Mouse (Mus musculus) Muller cell, postnatal 12 days (primary cell): ENCODE data around the gene Rbm8a.
"Not testable (repeated sequence)": the region's sequence is repeated elsewhere in the genome, so short reads cannot be mapped to it uniquely, and the experiment has no call there.

Experiments
- DNase-seq: peaks from one replicate; pipeline ENCODE4 v3.0.0-alpha.2; 2015; ENCODE audit errors: inconsistent ontology term

Rbm8a gene

DNA sequence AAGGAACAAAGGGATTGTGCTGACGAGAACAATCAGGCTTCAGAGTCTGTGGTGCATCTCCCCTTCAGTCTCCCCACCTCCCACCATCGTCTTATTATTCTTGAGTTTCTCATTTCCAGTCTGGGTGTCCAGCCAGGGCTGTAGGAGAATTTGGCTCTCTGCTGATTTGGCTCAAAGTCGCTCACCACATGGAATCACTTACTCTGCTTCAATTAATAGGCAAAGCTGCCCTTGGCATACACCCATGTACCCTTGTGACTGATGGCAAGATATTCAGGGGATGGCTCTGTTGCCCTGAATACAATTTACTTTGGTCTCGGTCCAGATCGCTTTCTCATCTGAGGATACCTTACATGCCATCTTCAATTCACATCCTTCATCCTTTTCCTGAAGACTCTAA, 26.4 kb upstream of the Rbm8a start:
- peak; percentile 87 for DNase-seq

DNA sequence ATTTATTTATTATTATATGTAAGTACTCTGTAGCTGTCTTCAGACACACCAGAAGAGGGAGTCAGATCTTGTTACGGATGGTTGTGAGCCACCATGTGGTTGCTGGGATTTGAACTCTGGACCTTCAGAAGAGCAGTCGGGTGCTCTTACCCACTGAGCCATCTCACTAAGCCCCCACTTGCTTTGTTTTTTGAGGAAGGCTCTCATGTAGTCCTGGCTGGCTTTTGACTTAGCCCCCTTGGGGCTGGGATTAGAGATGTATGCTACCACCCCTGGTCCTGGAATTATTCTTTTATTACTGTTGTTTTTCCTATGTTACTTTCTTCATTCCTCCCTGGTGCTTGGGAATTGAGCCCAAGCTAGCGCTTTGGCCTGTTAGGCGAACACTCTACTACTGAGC, 23.7 kb upstream of the Rbm8a start:
- DNase-seq: not testable (repeated sequence)

DNA sequence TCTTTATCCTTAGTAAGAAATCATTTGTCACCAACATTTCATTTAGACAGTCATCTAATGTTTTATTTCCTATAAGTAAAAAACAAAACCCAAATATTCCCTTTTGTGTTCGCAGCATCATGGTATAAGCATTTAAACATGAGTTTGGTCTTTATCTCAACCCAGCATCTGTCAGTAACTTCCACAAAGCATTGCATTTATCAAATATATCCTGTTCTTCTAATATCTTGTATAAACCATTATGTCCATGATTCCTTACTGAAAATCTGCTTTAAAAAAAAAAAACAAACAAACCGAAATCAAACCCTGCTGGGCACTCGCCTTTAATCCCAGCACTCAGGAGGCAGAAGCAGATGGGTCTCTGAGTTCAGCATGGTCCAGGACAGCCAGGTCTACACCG, 23.1 kb upstream of the Rbm8a start:
- no peak for DNase-seq

DNA sequence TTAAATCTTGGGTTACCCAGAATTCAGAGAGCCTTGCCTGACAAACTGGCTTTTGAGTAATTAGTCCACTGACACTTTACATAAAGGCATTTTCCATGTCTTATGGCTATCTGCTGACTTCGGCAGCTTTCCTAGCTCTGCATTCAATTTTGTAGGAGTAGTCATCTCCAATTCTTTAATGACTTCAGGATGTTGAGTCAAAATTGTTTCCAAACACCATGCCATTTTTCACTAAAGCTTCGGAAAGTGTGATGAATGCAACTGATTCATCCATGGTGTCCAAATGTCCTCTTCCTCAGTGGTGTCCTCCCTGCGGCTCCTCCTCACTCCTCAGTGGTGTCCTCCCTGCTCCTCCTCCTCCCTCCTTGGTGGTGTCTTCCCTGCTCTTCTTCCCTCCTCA, 11.8 kb upstream of the Rbm8a start:
- DNase-seq: no peak

DNA sequence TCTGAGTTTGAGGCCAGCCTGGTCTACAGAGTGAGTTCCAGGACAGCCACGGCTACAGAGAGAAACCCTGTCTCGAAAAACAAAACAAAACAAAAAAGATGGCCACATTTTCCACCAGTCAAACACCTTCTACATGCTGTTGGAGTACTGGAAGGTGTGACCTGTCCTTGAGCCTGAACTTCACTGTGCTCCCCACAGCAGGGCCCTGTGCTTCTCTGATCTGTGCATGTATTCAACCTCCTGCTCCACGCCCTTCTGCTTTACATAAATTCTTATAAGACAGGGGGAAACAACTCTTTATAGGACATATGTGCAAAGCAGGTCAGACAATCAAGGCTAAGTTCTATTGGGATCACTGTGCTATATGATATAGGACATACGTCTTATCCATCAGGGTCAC, 6.5 kb upstream of the Rbm8a start:
- DNase-seq: no peak

DNA sequence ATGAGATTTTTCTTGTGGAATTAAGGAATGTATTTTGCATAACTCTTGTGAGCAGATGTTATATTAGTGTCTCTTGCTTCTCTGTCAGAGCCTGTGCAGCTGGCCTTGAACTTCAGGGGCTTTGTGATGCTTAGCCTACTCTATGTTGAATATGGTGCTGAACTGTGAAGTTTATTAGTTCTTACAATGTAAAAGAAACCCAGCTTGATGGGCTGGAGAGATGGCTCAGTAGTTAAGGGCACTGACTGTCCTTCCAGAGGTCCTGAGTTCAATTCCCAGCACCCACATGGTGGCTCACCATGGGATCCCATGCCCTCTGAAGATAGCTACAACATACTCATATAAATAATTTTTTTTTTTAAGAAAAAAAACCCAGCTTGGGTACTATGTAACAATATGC, 2.3 kb downstream of the Rbm8a start:
- no peak for DNase-seq

DNA sequence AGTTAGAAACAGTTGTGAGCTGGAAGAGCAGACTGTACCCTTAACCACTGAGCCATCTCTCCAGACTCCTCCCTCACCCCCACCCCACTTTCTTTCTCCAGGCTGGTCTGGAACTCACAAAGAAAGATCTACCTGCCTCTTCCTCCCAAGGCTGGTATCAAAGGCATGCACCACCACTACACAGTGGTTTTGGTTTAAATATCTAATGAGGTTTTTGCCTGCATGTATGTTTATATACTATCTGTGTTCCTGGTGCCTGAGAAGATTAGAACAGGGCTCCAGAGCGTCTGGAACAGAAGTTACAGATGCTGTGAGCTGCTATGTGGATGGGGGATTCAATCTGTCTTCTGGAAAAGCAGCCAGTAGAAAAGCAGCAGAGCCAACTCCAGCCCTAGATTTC, 4.3 kb downstream of the Rbm8a start:
- no peak for DNase-seq

DNA sequence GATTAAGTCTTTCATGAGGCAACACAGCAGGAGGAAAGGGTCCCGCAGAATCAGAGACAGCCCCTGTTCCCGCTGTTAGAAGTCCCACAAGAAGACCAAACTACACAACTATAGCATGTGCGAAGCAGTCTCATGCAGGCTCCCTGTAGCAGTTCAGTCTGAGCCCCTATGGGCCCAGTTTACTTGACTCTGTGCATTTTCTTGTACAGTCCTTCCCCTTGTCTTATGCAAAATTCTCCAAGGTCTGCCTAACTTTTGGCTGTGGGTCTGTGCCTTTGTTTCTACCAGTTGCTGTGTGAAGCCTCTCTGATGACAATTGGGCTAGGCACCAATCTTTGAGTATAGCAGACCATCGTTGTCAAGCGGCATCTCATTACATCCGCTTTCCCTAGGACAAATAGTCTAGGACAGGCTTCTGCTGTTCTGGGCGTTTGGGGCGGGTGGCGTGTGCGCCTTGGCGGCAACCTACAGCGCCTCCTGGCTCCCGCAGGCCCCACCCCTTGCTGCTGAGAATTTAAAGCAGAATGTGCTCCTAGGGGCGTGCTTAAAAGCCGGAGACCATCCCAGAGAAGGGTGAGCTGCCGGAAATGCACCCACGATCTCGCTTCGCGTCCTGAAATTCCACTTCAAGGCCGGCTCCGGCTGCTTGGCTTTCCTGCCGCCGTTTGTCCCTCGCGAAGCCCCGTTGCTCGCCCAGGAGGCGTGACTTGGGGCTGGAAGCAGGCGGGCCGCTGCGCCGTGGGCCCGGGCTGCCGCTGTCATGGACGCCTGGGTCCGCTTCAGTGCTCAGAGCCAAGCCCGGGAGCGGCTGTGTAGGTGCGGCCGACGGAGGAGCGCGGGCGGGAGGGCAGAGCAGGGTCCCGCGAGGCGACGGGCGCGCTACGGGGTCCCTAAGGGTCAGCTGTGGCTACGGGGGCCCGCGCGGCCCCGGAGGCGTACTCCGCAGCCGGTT, 5.5 kb downstream of the Rbm8a start, which contains the start of the genes Pex11b and Gm42957:
Gene Pex11b (plus strand): TSS at position 449 of the 952 bp plus-strand sequence.
Gene Gm42957 (plus strand): TSS at position 547 of the 952 bp plus-strand sequence.
- peak; percentile 86 for DNase-seq

DNA sequence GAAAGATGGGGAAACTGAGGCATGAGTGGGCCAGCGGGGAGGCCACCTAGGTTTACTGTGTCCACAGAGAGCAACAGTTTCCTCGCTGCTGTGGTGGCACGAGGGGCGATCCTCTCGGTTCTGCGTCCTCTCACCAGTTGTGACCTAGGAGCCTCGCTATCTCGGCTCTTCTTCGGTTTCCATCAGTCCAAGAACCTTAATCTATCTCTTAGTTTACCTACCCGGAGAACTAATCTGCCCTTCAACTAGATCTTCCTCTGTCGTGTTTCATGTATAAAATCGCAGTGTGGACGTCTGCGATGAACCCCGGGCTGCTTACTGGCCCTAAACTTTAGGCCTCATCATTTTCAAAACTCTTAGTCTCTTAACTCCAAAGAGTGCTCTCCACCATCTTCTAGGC, 6.2 kb downstream of the Rbm8a start:
- DNase-seq: no peak

DNA sequence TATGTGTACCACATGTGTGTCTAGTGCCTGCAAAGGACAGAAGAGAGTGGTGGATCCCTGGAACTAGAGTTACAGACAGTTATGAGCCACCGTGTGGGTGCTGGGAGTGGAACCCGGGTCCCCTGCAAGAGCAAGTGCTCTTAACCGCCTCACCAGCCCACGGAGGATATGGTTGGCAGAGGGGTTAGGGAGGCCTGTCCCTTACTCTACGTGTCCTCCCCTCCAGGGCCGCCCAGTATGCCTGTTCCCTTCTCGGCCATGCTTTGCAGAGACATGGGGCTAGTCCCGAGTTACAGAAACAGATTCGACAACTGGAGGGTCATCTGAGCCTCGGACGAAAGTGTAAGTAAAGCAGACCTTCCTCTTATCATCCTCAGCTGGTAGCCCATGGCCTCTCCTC, 6.7 kb downstream of the Rbm8a start:
- DNase-seq: no peak

DNA sequence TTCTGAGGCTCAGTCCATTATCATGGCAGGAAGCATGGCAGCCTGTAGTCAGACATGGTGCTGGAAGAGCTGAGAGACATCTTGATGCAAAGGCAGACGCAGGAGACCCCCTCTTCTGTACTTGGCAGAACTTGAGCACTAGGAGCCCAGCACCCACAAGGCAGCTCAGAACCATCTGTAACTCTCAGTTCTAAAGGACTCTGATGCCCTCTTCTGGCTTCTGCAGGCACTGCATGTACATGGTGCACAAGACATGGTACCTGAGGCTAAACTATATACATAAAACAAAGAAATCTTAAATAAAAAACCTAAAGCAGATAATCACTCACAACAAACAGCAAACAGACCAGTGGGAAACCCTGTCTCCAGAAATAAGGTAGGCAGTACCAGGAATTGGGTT, 9.5 kb downstream of the Rbm8a start:
- no peak for DNase-seq

DNA sequence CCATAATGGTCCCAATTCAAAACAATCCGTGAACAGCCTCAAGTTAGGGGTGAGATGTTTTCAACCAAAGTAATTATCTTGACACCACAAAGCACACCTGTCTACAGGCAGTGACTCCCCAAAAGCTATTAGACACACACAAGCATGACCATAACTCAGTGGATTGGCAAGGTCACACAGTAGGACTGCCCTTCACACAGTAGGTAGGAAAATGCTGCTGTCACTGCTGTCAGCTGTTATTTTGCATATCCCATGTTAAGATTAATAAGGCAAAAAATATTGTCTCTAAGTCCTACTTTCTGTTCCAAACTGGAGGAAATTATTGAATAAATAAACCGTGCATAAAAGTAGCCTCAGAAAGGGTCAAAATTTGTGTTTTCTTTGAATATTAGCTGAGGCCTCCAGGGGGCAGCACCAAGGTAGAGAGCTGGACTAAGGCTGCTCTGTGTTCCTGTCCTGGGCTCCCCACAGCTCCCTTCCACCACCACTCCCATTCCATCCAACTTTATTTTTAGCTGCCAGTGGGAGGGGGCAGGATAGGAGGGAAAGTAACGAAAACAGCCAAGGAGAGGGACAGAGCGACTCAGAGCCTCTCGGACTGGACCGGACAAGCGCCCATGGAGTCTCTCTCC, 15.4 kb downstream of the Rbm8a start, which contains the start of gene Itga10:
Gene Itga10 (plus strand): TSS at position 567 of the 632 bp plus-strand sequence.
- no peak for DNase-seq

DNA sequence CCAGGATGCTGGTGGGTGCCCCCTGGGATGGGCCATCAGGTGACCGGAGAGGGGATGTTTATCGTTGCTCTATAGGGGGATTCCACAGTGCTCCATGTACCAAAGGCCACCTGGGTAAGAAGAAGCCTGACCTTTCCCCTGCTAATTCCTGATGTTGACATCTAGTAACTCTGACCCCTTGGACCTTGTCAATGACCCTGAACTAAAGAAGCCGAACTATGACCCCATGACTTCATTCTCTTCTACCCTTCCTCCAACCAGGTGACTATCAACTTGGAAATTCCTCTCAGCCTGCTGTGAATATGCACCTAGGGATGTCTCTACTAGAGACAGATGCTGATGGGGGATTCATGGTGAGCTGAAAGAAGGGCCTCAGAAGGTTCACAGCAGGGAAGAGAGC, 17.6 kb downstream of the Rbm8a start:
- no peak for DNase-seq

DNA sequence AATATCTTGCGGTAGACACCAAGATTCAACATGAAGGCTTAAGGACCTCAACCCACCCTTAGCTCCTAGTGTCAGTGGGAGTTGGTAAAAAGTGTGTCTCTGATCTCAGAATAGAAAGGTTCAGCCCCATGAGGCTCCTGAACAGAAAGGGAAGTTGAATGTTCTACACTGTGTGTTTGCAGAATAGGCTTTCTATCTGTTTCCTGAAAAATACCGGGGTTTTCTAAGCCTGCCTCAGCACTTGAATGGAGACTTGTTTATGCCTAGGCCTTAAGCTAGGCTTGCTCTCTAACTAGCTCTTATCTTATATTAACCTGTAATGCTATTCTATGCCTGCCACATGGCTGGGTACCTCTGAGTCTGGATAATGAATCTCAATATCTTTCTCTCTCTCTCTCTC, 31.2 kb downstream of the Rbm8a start:
- DNase-seq: no peak

DNA sequence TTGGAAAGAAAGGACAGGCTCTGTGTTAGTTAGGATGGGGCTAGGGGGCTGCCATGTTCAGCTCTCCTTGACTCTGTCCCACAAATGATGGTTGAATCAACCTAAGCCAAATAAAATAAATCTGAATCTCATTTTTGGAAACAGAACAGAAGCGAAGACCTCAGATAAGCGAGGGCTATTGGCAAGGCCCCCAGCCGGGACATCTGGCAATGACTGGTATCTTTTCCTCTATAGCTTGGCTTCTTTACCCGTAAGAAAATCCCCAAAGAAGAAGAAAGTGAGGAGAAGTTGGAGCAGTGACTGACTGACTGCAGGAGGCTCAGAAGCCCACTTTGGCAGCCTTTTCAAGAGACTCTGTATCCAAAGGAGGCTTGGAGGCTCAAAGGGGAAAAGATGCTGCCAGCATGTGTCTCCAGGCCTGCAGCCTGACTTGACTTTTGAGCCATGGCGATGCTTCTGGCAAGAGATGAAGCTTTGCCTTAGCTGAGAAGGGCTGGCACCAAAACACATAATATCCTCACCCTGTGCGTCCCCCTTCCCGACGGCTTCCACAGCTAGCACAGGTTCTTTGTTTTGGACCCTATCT, 33.1 kb downstream of the Rbm8a start:
- DNase-seq: no peak

DNA sequence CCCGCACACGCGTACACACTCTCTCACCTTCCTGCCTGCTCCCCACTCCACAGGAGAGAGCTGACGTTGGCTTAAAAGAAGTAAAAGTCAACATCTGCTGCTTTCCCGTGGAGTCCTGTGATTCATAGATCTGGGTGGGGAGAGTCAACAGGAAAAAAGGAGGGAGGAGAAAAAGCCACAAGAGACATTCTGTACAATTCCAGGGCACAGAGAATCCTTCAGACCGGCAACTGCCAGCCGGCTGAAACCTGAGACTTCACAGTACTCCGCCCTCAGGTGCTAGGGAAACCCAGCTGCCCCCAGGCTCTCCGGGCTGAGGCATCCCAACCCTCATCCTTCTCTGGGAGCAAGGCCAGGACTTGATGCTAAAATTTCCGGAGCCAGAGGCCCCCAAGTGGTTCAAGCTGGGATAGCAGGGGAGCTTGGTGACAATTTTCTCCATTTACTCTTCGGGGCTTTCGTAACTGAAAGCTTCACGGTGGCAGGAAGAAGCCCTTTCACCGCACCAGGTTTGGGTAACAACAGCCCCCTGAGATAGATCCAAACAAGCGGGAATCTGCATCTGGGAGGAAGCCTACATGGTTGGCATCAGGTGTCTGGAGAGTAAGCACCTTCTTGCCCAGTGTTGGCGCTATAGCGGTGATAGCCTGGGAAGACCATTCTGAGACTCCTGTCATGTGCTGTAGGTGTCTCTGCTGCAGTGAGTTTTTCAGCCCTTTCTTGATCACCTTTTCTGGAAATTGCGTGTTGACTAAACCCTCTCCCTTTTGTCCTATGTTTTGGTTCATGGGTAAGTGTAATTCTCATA, 33.9 kb downstream of the Rbm8a start:
- peak; percentile 89 for DNase-seq

DNA sequence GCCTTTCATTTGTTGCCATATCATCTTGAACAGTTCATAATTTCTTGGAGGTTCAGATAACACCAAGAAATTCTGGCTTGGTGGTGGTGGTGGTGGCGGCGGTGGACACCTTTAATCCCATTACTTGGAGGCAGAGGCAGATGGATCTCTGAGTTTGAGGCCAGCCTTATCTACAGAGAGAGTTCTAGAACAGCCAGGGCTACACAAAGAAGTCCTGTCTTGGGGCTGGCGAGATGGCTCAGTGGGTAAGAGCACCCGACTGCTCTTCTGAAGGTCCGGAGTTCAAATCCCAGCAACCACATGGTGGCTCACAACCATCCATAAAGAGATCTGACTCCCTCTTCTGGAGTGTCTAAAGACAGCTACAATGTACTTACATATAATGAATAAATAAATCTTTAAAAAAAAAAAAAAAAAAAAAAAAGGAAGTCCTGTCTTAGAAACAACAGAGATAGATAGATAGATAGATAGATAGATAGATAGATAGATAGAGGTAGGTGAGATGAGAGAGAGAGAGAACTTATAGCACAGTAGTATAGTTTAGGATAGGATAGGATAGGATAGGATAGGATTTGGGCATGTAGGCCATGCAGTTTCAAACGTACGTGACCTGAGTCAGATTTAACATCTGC, 36.1 kb downstream of the Rbm8a start:
- not testable (repeated sequence) for DNase-seq

DNA sequence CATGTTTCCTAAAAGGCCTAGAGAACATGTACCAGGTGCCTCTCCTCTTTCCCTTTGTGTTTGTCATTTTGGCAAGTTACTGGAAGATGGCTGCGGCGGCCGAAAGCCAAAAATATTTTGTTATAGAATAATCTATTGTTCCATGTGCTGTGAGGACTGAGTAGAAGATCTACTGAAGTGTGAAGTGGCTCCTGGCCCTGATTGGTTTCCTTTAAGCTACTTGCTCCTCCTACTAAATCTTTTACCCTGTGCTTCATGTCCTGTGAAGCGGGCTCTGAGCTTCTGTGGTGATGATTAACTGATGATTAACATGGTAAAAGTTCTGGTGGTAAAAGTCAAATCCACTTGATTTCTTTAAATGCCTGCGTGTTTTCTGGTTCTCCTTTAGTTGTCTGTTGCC, 37.2 kb downstream of the Rbm8a start:
- no peak for DNase-seq

DNA sequence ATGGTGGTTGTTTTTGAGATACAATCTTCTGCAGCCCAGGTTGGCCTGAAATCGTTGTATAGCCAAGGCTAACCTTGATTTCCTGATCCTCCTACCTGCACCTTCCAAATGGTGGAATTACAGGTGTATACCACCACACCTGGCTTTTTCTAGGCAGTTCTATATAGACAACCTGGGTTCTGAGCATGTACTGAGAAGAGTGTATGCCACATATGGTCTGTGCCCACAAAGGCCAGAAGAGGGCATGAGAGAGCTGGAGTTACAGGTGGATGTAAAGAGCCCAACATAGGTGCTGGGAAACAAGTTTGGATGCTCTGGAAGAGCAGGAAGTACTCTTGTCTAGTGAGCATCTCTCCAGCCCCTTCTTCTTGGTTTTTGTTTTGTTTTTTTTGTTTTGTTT, 37.6 kb downstream of the Rbm8a start:
- no peak for DNase-seq

DNA sequence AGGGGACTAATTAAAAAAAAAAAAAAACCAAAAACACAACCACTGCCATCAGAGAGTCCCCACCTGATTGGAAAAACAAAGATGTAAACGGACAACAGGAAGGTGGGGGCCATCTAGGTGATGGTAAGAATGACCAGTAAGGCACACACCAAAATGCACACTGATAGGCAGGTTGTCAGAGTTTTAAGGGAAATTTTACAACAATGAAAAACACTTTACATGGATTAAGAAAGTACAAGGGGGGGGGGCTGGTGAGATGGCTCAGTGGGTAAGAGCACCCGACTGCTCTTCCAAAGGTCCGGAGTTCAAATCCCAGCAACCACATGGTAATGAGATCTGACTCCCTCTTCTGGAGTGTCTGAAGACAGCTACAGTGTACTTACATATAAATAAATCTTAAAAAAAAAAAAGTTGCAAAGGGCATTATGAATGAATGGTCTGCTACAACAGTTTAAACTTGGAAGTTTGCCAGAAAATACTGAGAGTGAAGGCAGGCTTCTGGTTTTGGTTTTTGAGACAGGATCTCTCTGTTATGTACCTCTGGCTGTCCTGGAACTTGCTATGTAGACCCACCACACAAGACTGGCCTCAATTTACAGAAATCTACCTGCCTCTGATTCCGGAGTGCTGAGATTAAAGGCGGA, 38.8 kb downstream of the Rbm8a start:
- no peak for DNase-seq
